Mouse (Mus musculus) mesoderm, embryonic 11.5 days (tissue): ENCODE measurements at regions not wholly inside any gene's neighbourhood (a gene's known extent, or its start where the extent isn't known, plus 50 kb on each side); places are given as distances from the start of the nearest gene placed in this dataset.
"Not testable (repeated sequence)": the region's sequence is repeated elsewhere in the genome, so short reads cannot be mapped to it uniquely, and the experiment has no call there.

ENCODE experiments used
- DNase-seq: peaks from one replicate; pipeline ENCODE4 v3.0.0-alpha.2; 2012; ENCODE audit warnings: low read depth, low spot score

DNA sequence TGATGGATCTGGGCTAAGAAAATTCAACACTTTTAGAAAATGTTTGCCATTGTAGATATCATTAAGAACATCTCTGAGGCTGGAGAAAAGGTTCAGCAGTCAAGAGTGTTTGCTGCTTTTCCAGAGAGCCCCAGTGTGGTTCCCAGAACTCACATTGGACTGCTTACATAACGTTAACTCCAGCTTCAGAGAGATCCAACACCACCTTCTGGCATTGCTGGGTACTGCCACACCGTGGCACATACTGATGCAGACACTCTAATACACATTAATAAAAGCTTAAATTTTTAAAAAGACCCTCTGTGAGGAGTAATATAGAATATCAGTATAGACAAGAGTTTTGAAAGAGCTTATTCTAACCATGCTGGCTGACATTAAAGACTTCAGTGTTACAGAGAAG lies 313.6 kb upstream of the Zic4 start:
- DNase-seq: no peak

DNA sequence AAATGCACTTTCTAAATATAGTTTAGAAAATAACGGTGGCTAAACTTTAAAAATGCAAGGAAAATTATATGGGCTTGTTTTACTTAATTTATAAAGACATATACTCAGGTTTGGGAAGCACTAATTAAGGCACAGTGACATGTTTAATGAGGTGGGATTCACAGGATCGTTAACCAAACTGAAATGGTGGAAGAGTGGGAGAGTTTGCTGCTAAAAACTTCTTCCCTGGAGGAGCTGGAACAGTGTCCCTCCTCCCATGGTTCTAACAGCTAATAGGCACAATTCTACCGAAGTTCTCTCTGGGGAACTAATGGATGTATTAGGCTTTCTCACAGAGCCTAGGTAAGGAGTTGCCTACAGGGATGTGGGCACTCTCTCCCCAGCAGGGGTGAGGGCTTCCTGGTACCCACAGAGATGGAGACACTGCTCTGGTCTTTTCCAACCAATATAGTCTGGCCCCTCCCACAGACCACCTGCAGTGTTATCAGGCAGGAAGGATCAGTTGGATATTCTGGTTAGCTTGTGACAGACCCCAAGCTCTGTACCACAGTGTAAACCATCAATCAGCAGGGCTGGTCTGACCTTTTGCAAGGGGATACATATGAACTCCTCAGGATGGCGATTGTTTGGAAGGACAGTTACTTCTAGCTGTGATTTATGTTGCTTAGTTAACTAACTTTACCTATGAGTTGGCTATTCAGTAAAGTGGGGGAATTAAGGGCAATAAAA lies 309.0 kb upstream of the Zic4 start:
- no peak for DNase-seq

DNA sequence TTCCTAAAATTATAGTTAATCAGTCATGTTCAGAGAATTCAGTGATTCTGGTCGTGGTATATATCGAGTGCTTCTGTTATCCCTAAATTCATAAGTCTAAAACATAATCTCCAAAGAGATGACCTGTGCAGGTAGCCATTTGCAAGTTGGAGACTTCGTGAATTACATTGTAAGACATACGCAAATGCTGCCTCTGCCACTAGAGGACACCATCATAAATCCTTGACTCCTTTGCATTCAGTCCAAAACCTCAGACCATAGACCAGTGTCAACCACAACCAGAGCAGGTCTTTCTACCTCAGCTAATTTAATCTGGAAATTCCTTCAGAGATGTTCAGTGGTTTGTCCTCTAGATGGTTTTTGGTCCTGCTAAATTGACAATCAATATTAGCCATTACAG lies 302.8 kb upstream of the Zic4 start:
- no peak for DNase-seq

DNA sequence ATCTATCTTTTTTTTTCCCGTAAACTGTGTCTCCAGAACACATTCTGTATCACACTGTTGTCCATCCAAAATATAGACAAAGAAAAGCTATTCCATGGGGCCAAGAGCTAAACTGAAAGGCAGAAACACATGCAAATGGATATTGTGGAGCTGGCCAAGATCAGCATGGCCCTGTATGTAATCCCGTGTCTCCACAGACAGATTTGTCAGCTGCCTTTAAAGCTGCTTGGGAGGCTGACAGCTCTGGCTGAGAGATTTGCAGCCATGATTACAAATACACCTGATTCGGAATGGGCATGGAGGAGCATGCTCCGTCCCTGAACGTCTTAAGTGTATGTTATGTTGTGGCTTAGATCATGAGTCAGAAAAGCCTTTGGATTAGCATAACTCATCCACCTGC lies 292.7 kb upstream of the Zic4 start:
- no peak for DNase-seq

DNA sequence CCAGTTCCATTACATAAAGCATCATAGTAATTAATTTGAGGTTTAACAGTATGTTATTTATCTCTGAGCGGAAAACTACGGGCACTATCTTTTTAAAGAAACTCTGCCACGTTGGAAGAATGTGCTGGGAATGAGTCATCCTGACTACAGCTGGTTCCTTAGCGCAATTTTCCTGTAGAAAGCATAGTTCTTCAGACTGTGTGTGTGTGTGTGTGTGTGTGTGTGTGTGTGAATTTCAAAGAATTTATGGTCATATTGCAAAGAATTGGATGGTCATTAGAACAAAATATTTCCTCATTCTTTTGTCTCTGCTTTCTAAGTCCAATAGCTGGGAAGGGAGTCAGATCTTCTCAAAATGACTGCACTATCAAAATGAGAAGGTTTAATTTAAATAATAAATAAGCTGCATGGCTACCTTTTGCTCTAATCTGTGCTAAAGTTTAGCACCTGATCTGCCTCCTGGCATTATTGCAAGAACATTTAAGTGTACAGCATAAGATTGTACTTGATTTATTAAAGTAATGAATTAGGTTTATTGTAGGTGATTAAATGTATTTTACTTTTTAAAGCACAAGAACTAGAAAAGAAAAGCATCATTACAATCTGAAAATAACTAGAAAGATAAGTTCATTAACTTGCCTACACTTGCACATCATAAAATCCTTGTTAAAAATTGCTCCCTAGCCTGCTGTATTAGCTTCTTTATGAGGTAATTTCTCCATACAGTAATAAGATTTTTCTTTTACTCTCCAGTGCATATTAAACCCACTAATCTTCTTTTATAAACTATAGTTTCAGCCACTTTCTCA lies 288.6 kb upstream of the Zic4 start:
- no peak for DNase-seq

DNA sequence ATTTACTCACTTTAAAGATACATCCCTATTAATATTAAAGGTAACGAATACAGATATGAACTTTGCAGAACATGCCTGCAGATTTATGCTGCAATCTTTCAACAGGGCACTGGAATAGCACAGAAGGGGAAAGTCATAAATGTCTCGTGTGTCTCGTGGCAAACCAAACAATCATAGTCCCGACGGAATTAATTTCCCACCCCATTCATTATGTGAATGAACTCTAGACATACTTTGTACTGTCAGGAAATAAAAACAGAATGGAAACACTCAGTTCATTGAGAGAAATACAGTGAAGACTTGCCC lies 288.1 kb upstream of the Zic4 start:
- DNase-seq: peak; percentile 37

DNA sequence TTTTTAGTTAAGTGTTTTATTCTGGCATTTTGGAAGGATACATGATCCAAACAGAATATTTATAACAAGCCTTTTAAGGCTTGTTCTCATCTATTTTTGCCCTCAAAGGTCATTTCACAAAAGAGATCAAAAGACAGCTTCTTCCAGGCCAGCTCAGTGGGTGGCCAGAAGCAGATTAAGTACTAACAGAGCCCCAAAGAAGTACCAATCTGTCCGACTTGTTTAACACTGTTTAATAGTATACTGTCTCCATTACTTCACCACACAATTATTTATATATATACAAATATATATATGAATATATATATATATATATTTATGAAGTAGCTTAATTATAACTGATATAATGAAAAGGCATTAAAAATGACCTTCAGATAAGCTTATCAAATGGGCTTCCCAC lies 284.7 kb upstream of the Zic4 start:
- no peak for DNase-seq

DNA sequence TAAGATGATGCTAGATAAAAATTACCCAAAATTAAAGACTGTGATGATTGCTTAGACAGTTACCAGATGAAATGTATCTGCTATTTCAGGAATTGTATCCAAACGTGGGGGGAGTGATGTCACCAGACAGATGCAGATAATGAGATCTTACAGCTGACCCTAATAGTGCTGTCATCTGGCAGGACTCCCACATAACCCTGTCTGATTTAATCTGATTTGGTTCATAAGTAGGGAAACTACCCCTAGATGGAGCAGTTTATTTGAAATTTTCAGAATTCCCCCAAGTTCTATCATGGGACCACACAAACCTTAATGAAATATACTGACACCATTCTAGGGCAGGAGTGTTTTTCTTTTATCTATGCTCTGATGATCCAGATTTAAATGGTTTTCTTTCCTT lies 278.4 kb upstream of the Zic4 start:
- DNase-seq: no peak

DNA sequence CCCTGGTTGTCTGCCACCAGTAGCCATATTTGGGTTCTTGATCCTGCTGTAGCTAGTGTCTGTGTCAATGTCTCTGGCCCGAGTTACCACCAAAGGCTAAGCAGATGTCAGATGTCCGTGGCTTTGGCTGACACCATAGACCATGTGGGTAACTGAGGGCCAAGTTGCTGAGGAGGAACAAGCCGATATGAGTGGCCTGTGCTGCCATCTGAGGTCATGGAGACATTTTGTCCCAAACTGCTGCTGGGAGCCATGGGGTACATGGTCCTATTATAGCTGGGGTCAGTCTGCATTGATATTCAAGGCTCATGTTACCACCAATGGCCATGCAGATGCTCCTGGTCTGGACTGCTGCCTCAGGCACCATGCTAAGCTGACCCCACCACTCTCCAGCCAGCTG lies 276.3 kb upstream of the Zic4 start:
- DNase-seq: no peak

DNA sequence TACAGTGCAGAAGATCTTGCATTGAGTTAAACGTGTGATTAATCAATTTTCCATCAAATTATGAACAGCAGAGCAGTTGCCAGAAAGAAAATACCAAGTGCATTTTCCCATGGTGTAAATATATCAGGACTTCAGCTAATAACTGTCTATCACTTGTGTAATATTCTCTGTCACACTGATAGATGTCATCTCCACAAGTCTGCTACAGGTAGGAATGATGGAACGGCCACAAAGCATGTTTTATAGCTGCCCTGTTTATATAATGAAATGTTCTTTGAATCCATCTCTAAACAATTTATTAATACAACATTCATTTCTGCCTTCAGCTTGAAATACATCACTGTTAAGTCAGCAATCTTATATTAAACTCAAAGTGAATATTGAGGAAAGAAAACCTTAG lies 272.9 kb upstream of the Zic4 start:
- no peak for DNase-seq

DNA sequence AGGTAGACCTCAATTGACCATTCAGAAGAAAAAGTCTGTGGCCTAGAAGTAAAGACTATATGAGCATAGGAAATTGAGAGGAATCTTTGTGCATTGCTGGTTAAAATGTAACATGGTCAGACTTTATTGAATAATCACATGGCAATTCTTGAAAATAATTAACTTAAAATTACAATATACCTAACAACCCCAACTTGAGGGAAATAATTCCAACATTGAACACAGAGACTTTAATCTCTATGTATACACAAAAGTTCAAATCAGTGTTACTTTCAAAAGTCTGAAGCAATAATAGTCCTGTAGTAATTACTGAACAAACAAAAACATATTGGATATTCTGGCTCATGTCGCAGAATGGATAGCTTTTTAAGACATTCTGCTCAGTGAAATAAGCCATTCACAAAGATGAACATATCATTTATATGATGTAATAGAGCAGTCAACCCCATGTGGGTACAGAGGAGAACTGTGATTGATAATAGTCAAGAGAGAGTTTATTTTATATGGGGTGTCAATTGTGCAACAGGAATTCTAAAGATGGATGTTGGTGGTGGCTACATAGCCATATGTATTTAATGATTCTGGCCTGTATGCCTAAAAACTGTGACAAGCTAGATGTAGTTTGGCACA lies 270.7 kb upstream of the Zic4 start:
- DNase-seq: no peak

DNA sequence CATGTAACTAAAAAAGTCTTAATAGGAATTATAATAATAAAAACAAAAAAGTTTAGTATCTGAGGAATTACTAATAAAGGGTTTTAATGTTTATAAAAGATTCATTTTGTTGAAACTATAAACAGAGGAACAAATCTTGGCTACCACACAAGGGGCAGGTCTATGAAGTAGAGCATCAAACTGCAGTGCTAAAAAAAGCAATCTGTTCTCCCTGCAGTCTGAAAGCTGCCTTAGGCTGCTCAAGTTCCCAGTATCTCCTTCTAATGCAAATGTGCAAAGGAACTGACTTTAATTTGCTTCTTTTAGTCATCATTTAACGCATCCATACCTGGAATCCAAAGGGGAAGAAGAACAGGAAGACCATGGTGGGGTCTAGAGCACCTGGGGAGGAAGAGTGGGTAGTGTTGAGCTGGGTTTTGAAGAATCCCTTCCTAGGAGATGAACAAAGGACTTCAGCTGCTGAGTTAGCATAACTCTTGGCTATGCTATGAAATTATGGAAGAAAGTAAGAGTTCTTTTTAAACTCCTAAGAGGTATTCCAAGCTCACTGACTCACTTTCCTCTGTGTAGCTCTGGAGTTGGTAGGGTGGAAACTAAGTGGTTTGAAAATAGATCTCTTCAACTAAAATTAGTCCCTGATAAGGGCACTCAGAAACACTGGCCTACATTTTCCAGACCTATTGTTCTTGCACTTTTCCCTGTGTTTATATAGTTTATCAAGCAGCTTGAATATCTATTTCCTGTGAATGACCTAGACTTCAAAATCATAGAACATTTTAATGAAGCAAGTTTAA lies 260.4 kb upstream of the Zic4 start:
- no peak for DNase-seq

DNA sequence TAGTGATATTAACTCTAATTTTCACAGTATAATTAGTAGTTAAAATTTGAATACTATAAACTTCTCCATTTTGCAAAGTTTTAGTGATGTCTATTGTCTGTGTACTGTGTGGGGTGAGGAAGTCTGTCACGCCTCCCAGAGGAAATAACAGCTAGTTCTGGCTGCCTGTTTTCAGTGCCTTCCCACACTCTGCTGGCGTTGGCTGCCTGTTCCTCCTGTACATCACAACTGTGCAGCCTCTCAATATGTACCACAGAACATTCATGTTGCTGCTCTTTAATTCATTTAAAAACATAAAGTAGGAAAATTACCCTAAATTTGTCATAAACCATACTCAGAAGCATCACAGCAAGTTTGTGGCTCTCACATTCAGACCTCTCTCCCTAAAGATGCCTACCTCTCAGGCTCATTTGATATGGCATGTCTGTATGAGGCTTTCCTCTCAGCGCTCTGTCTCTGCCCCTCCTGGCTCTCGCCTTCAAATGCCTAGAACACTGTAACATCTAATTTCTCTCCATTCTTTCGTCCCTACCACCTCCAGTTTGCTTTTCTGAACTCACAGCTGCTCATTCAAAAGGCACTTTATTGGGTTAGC lies 239.7 kb upstream of the Zic4 start:
- DNase-seq: no peak

DNA sequence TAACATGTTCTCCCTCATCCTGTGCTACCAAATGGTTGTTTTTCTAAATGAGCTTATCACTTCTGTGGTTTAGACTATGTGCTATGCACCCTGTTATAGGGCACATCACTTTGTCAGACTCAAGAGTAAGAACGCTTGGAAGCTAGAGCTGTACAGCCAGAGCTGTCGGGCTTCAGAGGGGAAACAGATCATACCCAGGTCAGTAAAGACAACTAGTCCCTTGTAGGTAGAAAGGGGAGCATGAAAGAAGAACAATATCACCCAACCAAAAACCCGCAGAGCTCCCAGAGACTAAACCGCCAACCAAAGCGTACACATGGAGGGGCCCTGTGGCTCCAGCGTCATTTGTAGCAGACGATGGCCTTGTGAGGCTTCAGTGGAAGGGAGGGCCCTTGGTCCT lies 239.0 kb upstream of the Zic4 start:
- DNase-seq: no peak

DNA sequence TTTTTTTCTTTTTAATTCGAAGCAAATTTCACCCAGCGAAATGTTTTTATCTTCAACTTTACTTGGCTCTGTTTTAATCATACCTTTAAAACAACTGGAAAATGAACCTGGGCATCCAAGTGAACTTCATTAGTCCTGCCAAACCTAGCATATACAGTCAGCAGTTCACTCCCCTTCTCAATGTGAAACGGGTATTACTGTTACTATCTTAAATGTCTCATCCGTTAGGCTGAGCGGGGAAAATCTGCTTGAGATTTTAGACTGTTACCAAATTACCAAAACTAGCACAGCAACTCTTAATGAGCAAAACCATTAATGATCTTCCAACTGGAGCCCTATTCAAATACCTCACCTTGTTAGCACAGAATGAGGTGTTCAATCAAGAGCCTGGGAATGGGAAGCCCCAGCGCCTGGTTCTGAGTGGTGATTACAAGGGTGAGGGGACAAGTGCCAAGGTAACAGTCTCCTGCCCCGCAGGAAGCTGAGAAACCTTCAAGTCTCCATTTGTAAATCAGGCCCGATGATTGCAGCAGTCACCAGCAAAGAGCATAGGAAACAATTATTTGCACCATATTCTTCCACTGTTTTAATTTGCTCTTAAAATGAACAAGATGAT lies 235.5 kb upstream of the Zic4 start:
- no peak for DNase-seq

DNA sequence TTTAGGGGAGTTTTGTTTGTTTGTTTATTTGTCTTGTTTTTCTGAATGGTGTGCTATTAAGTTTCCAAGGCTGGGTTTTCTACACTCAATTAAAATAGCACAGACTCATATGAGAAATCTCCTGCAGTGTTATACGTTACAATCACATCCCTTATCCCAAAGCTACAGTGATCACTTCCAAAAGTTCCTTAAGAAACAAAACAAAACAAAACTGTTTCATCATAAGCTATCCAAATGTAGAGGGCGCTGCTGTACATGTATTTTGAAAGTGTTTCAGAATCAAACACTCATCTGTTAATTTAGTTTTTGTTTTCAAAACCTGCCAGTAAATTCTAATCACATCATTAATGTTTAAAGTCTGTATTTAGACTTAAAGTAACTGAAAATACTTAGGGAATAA lies 233.7 kb upstream of the Zic4 start:
- DNase-seq: not testable (repeated sequence)

DNA sequence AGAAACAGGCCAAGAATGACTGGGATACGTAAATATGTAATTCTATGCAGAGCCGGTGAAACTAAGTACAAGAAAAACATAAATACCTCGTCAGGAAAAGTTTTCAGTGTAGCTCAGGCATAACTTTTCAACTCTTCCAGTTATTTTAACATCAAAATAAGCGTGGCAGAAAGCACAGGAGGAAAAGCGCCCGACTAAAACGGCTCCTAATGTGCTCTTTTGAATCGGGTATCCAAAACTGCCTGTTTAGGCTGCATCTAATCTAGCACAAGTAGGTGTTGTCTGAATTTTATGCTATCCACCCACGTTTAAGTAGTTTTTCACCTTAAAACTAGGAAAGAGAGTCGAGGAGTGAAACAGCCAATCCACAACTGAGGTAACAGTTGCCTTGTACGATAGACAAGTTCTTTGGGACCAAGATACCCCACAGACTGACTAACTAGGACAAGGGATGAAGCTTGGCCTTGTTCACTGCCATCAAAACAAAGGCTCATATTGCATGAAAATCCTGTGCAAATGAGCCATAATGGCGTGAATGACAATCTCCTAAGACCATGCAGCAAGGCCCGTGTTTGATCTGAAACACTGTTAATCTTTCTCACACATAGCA lies 232.0 kb upstream of the Zic4 start:
- no peak for DNase-seq

DNA sequence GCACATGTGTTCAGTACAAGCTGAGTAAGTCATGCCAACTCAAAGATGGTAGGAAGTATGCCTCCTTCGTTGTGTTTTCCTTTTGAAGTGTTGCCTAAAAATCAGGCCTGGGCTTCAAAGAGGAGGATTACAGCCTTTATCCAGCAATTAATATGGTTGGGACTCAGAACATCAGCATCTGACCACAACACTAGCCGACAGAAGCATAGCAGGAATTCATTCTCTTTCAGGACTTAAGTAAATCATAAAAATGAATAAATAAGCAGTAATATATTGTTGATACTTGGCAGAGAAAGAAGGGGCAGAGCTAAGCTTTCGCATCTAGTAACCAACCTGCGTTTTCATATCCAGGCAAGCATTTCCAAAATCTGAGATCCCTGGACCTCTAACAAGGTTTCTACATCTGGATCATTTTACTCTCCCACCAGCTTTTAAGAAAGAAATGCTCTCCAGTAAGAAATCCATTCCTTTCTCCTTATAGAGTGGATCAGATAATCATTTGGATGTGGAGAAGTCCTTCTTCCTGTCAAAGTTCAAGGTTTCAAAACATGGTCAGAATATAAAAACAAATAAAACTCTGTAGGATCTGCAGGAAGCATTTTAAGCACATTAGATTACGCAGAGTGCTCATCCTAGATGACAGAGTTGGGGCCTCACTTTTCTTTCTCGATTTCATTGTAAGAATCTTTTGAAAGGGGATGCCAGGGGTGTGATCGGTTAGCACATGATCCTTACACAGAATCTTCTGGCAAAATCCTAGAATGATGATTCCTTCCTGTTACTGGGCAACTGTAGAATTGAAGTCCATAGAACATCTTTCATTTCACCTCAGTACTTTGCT lies 230.6 kb upstream of the Zic4 start:
- no peak for DNase-seq

DNA sequence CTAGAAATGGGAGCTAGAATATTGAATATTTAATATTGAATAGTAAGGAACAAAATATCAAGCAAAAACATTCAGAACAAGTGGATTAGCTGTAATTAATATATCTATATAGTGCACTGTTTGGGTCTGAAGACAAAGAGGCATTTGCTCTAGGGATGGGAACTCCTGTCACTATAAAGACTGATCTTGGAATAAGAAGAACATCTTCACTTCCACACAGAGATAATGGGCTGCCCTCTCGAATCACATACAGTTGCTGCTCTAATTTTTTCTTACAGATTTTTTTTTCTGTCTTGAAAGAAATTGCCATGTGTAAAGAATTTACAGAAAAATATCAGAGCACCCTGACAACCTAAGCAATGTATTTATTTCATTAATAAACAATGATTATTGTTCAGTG lies 229.7 kb upstream of the Zic4 start:
- no peak for DNase-seq

DNA sequence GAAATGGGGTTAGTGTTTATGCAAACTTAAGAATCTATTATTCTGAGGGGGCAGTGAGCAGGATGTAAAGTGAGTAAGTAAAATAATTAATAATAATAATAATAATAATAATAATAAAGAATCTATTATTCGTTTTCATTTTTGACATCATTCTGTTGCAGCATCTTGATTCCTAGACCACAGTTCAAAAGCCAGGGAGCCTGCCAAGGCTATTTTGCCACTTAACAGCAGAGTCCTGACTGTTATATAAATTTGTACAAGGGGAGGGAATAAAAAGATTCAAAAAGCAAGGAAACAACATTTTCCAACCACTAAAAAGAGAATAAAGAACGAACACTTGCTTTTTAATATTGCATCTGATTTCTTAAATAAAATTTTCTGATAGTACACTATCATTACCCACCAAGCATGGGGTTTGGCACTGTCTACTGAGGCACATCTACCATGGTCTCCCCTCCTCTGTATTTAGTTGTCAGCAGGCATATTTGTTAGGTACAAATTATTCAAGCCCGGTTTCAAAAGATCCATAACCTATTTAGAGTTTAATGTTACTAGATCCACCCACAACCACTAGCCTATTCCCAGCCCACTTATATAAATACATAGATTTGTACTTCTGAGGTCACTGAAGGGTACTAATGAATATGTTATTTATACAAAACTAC lies 228.8 kb upstream of the Zic4 start:
- DNase-seq: no peak
